Mouse (Mus musculus) thymus, adult 2 months (tissue): ENCODE measurements at regions not wholly inside any gene's neighbourhood (a gene's known extent, or its start where the extent isn't known, plus 50 kb on each side); places are given as distances from the start of the nearest gene placed in this dataset.

ENCODE experiments used
- CTCF ChIP-seq: fragments of 200-500 bp; IDR thresholded peaks from 2 replicates; pipeline ENCODE4 v1.5.1; 2012; ENCODE audit warnings: mild to moderate bottlenecking, control low read depth, low read length, moderate library complexity, borderline replicate concordance; ENCODE audit not compliant: control insufficient read depth, poor library complexity, insufficient read depth; ENCODE audit errors: extremely low read depth
- POLR2A ChIP-seq: fragments of 200-500 bp; IDR thresholded peaks from 2 replicates; pipeline ENCODE4 v1.6.1; 2012; ENCODE audit warnings: mild to moderate bottlenecking, low read length, control low read depth, moderate library complexity; ENCODE audit not compliant: control insufficient read depth, poor library complexity, insufficient read depth; ENCODE audit errors: extremely low read depth

GRCm38 (mm10) chr1:152169508-152169907, 79.6 kb upstream of the 1700025G04Rik start:
- no peak for TF ChIP-seq POLR2A
- no peak for TF ChIP-seq CTCF
